Mouse (Mus musculus): ENCODE results near the gene Uchl4. TPM values are rescaled to one million over a fixed set of nuclear protein-coding genes. Genes with fewer than 3 reads are reported as not detected.
A peak's percentile ranks its signal among the peaks of the same experiment; 100 is the strongest.

Uchl4 gene
- polyA plus RNA-seq, 1 experiment from 2014 or later, result 4.3 TPM

GRCm38 (mm10) chr9:64222098-64222497 is 12.9 kb upstream of the Uchl4 start:
- H3K9ac ChIP-seq (ENCODE audit: low read depth, low read length), result no peak overlapping the region
- H3K9me3 ChIP-seq (ENCODE audit: control insufficient read depth, low read length), result no peaks in the 10 kb centered on the region
- 68% methylated on average over 2 of the region's 2 CpGs for WGBS
- H3K27me3 ChIP-seq (replicated peaks; ENCODE audit: control insufficient read depth, insufficient read depth, low read length), result no peaks in the 10 kb centered on the region
- H3K36me3 ChIP-seq (ENCODE audit: control insufficient read depth, insufficient read depth, low read length), result no peaks in the 10 kb centered on the region
- no peak for ATAC-seq
- no peak overlapping the region for H3K4me3 ChIP-seq (ENCODE audit: low read length)
- H3K27ac ChIP-seq (ENCODE audit: low read depth, low read length), result no peak overlapping the region
- no peaks in the 10 kb centered on the region for H3K4me1 ChIP-seq (ENCODE audit: control insufficient read depth, insufficient read depth, low read depth, low read length)
- H3K4me2 ChIP-seq (ENCODE audit: low read length), result no peak overlapping the region

- Histone ChIP-seq H3K27me3 (replicated peaks; ENCODE audit: control insufficient read depth, insufficient read depth, low read length) (no peaks in the 10 kb centered on the region), H3K4me3 (ENCODE audit: low read length) (no peak overlapping the region), H3K4me1 (ENCODE audit: control insufficient read depth, insufficient read depth, low read depth, low read length) (peaks cover 3% of the 10 kb centered on the region; the same call in 1 of the 2 replicates), H3K27ac (ENCODE audit: low read depth, low read length) (no peak overlapping the region), H3K36me3 (ENCODE audit: control insufficient read depth, insufficient read depth, low read length) (no peaks in the 10 kb centered on the region), H3K4me2 (ENCODE audit: low read length) (no peak overlapping the region), H3K9ac (ENCODE audit: low read depth, low read length) (no peak overlapping the region), H3K9me3 (ENCODE audit: control insufficient read depth, low read length) (no peaks in the 10 kb centered on the region)
- ATAC-seq, result no peak
Measured at GRCm38 (mm10) chr9:64225805-64226204, 9.2 kb upstream of the Uchl4 start.

- H3K4me1 ChIP-seq (ENCODE audit: control insufficient read depth, insufficient read depth, low read depth, low read length), result peaks cover 10% of the 10 kb centered on the region
- no peaks in the 10 kb centered on the region for H3K27me3 ChIP-seq (replicated peaks; ENCODE audit: control insufficient read depth, insufficient read depth, low read length)
- H3K9me3 ChIP-seq (ENCODE audit: control insufficient read depth, low read length), result no peaks in the 10 kb centered on the region
- no peaks in the 10 kb centered on the region for H3K36me3 ChIP-seq (ENCODE audit: control insufficient read depth, insufficient read depth, low read length)
- no peak overlapping the region for H3K4me3 ChIP-seq (ENCODE audit: low read length)
- H3K4me2 ChIP-seq (ENCODE audit: low read length), result no peak overlapping the region
- no peak overlapping the region for H3K9ac ChIP-seq (ENCODE audit: low read depth, low read length)
- 83% methylated on average over 12 of the region's 12 CpGs for WGBS
- no peak overlapping the region for H3K27ac ChIP-seq (ENCODE audit: low read depth, low read length)
- no peak for ATAC-seq
Measured at GRCm38 (mm10) chr9:64227736-64228135, 7.3 kb upstream of the Uchl4 start.

- no peak overlapping the region for H3K4me3 ChIP-seq (ENCODE audit: low read length)
- no peaks in the 10 kb centered on the region for H3K9me3 ChIP-seq (ENCODE audit: control insufficient read depth, low read length)
- no peaks in the 10 kb centered on the region for H3K36me3 ChIP-seq (ENCODE audit: control insufficient read depth, insufficient read depth, low read length)
- peaks cover 10% of the 10 kb centered on the region for H3K4me1 ChIP-seq (ENCODE audit: control insufficient read depth, insufficient read depth, low read depth, low read length)
- ATAC-seq, result no peak
- no peak overlapping the region for H3K9ac ChIP-seq (ENCODE audit: low read depth, low read length)
- H3K27me3 ChIP-seq (replicated peaks; ENCODE audit: control insufficient read depth, insufficient read depth, low read length), result no peaks in the 10 kb centered on the region
- H3K27ac ChIP-seq (ENCODE audit: low read depth, low read length), result no peak overlapping the region
- H3K4me2 ChIP-seq (ENCODE audit: low read length), result no peak overlapping the region
Measured at GRCm38 (mm10) chr9:64228972-64229371, 6.0 kb upstream of the Uchl4 start.

- Histone ChIP-seq H3K4me3 (ENCODE audit: low read length) (no peak overlapping the region), H3K36me3 (ENCODE audit: control insufficient read depth, insufficient read depth, low read length) (no peaks in the 10 kb centered on the region), H3K27me3 (replicated peaks; ENCODE audit: control insufficient read depth, insufficient read depth, low read length) (no peaks in the 10 kb centered on the region), H3K9ac (ENCODE audit: low read depth, low read length) (no peak overlapping the region), H3K27ac (ENCODE audit: low read depth, low read length) (0 out of 2 replicates have a peak overlapping the region, but pooled peaks have one; percentile 10), H3K4me1 (ENCODE audit: control insufficient read depth, insufficient read depth, low read depth, low read length) (peaks cover 10% of the 10 kb centered on the region), H3K9me3 (ENCODE audit: control insufficient read depth, low read length) (no peaks in the 10 kb centered on the region), H3K4me2 (ENCODE audit: low read length) (no peak overlapping the region)
- 72% methylated on average over 5 of the region's 5 CpGs for WGBS
- no peak for ATAC-seq
Measured at GRCm38 (mm10) chr9:64231171-64231570, 3.8 kb upstream of the Uchl4 start.

GRCm38 (mm10) chr9:64231674-64232073 is 3.3 kb upstream of the Uchl4 start:
- Histone ChIP-seq H3K4me2 (ENCODE audit: low read length) (no peak overlapping the region), H3K27me3 (replicated peaks; ENCODE audit: control insufficient read depth, insufficient read depth, low read length) (no peaks in the 10 kb centered on the region), H3K4me1 (ENCODE audit: control insufficient read depth, insufficient read depth, low read depth, low read length) (peaks cover 10% of the 10 kb centered on the region), H3K27ac (ENCODE audit: low read depth, low read length) (0 out of 2 replicates have a peak overlapping the region, but pooled peaks have one; percentile 10), H3K9ac (ENCODE audit: low read depth, low read length) (no peak overlapping the region), H3K9me3 (ENCODE audit: control insufficient read depth, low read length) (no peaks in the 10 kb centered on the region), H3K36me3 (ENCODE audit: control insufficient read depth, insufficient read depth, low read length) (no peaks in the 10 kb centered on the region), H3K4me3 (ENCODE audit: low read length) (no peak overlapping the region)
- 71% methylated on average over 3 of the region's 3 CpGs for WGBS
- no peak for ATAC-seq

- Histone ChIP-seq H3K4me3 (ENCODE audit: low read length) (no peak overlapping the region), H3K4me2 (ENCODE audit: low read length) (no peak overlapping the region), H3K36me3 (ENCODE audit: control insufficient read depth, insufficient read depth, low read length) (no peaks in the 10 kb centered on the region), H3K9me3 (ENCODE audit: control insufficient read depth, low read length) (no peaks in the 10 kb centered on the region), H3K4me1 (ENCODE audit: control insufficient read depth, insufficient read depth, low read depth, low read length) (peaks cover 10% of the 10 kb centered on the region), H3K27ac (ENCODE audit: low read depth, low read length) (0 out of 2 replicates have a peak overlapping the region, but pooled peaks have one; percentile 23), H3K27me3 (replicated peaks; ENCODE audit: control insufficient read depth, insufficient read depth, low read length) (no peaks in the 10 kb centered on the region), H3K9ac (ENCODE audit: low read depth, low read length) (no peak overlapping the region)
- 46% methylated on average over 9 of the region's 9 CpGs for WGBS
- no peak for ATAC-seq
Measured at GRCm38 (mm10) chr9:64232257-64232957, 2.6 kb upstream of the Uchl4 start.

- no peak for ATAC-seq
- WGBS, result 36% methylated on average over 5 of the region's 5 CpGs
- Histone ChIP-seq H3K27ac (ENCODE audit: low read depth, low read length) (no peak overlapping the region), H3K4me2 (ENCODE audit: low read length) (no peak overlapping the region), H3K4me1 (ENCODE audit: control insufficient read depth, insufficient read depth, low read depth, low read length) (peaks cover 10% of the 10 kb centered on the region), H3K36me3 (ENCODE audit: control insufficient read depth, insufficient read depth, low read length) (no peaks in the 10 kb centered on the region), H3K4me3 (ENCODE audit: low read length) (no peak overlapping the region), H3K9ac (ENCODE audit: low read depth, low read length) (no peak overlapping the region), H3K9me3 (ENCODE audit: control insufficient read depth, low read length) (no peaks in the 10 kb centered on the region), H3K27me3 (replicated peaks; ENCODE audit: control insufficient read depth, insufficient read depth, low read length) (no peaks in the 10 kb centered on the region)
Measured at GRCm38 (mm10) chr9:64233656-64234055, 1.3 kb upstream of the Uchl4 start.

GRCm38 (mm10) chr9:64236056-64236455 is 1.1 kb downstream of the Uchl4 start:
- no peak overlapping the region for H3K4me2 ChIP-seq (ENCODE audit: low read length)
- peaks cover 6% of the 10 kb centered on the region for H3K4me1 ChIP-seq (ENCODE audit: control insufficient read depth, insufficient read depth, low read depth, low read length)
- ATAC-seq, result no peak
- H3K27me3 ChIP-seq (replicated peaks; ENCODE audit: control insufficient read depth, insufficient read depth, low read length), result no peaks in the 10 kb centered on the region
- H3K9ac ChIP-seq (ENCODE audit: low read depth, low read length), result no peak overlapping the region
- H3K4me3 ChIP-seq (ENCODE audit: low read length), result no peak overlapping the region
- H3K27ac ChIP-seq (ENCODE audit: low read depth, low read length), result no peak overlapping the region
- no peaks in the 10 kb centered on the region for H3K9me3 ChIP-seq (ENCODE audit: control insufficient read depth, low read length)
- over 99% methylated on average over 7 of the region's 7 CpGs for WGBS
- H3K36me3 ChIP-seq (ENCODE audit: control insufficient read depth, insufficient read depth, low read length), result no peaks in the 10 kb centered on the region
